Mouse (Mus musculus): ENCODE data around the gene Itpkb.

Gene Itpkb

DNA sequence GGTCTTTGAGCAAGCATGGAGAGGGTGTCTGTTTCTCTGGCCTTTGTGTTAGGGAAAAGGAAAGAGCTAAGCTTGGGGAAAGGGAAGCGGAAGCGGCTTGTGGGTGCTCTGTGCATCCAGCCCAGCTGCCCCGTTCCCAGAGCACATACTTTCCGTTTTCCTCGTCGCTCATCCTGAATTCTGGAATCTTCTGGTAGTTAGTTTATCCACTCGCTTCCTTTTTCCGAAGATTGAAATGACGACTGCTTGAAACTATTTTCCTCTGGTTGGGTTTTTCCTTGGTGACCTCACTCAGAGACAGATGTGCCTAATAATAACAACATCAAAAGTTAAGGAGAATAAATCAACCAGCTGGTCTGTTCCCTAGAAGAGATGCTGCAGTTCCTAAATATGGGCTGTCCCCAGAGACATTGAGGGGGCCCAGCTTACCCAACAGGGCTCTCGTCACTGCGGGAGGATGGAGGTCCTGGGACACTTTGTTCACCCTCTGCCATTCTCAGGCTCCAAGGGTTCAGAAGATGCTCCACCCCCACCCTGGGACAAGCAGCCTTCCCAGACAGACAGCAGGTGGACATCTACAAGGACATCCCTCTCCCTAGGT lies 72.3 kb downstream of the Itpkb start:
- no peak for DNase-seq

DNA sequence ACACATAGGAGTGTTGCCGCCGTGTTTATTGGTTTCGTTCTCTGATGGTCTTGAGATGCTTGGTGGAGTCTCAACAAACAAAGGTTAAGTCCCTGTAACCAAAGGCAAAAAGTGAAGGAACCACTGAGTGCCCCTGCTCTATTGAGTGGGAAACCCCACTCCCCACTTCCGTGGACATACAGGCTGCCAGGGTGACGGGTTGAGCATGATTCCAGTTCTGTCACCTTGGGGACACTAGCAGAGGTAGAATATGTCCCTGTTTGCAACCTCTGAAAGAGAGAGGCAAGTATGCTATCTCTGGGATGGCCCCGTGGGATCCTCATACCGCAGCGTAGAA lies 73.0 kb downstream of the Itpkb start:
- DNase-seq, result no peak

DNA sequence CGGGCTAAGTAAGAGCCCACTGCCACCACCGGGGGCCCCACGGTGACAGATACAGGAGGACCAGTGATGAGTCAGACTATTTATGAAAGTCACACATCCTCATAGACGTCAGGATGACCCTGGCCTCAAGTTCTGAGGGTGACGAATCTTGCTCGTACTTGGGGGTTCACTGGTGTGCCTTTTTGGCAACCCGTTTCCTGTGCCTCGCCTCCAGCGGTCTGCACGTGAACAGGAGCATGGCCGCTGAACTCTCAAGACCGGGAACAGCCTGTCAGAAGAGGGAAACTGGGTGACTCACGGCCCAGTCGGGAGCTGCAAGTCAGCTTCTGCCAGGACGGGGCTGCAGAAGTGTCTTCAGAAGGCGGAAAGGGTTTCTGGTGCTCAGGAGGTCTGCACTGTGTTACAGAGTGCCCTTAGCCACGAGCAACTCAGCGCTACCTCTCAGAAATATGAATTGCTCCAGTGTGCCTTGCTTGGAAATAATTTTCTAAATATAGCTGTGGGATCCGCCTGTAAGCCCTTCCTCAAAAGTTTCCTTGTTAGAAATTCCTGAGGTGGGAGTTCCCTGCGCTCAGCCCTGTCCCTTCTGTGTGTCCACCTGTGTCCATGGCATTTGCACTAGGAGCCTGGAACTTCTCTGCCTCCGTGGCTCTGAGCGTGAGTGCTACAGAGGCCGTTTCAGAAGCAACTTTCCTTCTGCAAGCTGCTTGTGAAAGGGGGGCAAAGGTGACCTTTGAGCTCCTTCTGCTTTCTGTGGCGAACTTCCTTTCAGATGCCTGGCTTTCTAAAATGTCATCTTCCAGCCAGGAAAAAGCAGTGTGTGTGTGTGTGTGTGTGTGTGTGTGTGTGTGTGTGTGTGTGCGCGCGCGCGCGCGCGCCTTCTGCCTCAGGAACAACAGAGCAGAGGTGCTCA lies 73.7 kb downstream of the Itpkb start:
- DNase-seq, result peak; percentile 41

GRCm38 (mm10) chr1:180404706-180405105 lies 74.4 kb downstream of the Itpkb start:
- DNase-seq, result no peak

DNA sequence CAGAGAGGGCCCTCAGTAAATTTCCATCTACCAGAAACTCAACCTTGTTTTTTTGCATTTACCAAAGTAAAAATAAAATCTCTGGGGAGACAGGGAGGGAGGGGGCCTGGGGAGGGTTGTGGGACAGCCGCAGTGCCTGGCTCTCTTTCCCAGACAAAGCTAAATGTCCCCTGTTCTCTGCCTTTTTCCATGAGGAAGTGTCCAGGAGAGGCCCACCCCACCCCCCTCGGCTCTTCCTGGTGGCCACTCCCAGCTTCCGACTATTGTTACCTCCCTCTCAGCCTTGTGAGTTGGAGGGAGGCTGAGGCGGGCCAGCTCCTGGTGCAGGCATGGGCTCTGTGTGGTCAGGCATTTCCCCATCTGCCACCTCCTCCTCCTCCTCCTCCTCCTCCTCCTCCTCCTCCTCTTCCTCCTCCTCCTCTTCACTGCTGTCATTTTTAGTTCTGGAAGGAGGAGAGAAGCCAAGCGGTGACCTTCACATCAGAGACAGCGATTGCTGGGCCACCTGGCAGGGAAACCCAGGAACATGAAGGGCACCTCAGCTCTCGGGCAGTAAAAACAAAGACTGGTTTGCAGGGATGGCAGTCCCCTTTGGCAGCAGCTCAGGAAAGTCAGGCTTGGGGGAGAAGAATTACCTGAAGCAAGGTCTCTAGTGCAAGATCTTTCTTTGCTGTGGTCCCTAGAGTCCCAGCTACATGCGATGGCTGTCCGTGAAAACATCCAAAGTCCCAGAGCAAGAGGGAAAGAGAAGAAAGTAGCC lies 75.5 kb downstream of the Itpkb start:
- no peak for DNase-seq

- DNase-seq, result no peak
Observed at GRCm38 (mm10) chr1:180406336-180407035, 76.2 kb downstream of the Itpkb start.

DNA sequence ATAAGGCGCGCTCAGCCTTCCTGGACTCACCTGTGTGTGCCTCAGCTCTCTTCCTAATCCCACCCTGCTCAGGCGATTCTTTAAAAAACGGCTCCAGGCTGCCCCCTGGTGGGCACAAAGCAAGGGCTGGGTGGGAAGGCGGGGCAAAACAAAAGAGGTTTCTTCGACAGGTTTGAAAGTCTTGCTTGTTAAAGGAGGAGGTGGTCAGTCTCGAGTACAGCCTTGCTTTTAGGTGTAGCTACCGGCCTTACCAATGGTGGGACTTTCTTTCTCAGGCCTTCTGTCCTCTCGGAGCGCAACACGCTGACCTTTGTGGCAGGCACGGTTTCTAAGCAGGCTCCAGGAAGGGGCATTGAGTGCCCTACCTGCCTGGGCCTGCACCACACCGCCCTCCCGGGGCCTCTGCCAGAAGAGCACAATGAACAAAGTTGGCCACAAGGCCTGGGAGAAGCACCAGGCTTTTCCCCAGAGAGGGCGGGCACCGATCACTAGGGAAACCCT lies 76.9 kb downstream of the Itpkb start:
- DNase-seq, result peak; percentile 85

DNA sequence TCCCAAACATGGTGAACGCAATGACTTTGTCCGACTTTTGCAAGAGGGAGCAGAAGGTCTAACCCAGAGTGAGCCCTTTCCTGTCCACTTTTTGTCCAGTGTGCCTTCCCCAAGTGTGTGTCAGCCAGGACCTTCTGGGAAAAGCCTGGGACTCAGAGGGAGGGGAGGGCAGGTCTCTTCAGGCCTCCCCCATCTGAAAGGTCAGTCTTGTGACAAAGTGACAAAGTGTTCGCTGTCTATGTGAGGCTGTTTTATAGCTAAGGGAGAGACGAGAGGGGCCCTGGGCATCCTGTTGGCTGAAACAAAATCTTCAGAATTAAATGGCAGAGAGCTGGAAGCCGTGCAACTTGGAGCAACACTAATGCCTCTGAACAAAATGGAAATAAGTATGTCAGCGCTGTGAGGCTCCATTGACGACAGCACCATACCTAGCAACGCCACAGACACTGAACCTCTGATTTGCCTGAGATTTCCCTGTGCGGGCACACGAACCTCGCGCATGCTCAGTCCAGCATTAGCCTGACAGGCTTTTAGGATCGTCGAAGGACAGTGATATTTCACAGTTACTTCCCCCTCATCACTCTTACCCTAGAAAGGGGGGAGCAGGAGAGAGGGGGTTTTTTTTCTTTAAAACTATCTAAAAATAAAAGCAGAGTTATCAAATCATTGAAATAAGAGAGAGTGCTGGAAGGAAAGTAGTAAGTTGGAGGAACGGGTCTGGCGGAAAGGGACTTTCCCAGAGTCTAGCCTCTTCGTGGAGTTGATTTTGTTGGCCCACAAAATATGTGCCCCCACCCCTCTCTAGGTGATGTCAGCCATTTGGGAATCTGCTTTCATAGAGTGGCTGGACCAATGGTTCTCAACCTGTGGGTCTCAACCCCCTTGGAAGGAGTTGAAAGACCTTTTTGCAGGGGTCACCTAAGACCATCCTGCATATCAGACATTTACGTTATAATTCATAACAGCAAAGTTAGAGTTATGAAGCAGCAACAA lies 77.7 kb downstream of the Itpkb start:
- DNase-seq, result no peak

DNA sequence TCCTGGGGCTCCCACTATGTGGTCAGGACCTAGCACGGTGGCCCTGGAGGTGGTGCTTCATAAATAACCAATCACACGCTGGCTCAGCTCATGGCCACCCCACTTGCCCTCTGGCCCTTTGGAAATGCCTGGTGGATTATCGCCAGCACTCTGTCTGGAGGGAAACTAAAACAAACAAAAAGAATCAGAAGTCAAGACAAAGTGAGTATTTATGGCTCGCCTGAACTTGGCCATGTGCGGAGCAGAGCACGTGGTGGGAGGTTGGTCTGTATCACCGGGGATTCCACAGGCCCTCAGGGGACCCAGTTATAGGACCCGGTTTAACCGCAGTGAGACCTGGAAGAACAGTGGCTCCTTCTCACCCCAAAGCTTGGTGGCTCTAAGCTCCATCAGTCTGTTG lies 78.5 kb downstream of the Itpkb start:
- DNase-seq, result peak; percentile 34

DNA sequence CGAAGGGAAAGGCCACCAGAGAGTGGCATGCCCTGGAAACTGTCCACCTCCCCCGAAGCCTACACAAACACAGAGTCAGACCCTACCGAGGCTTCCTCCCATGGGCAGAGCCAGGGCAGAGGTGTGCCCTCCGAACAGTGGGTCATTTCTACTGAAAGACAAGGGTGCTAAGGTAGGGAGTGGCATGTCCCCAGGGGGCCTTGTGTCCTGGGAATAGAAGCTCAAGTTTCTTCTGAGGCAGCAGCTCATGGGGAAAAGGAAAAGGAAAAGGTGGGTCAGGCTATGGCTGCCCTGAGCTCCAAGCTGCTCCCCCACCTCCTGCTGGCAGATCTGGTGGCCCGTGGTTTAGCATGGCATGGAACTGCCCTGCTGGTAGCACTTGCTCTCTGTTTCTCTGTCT lies 79.5 kb downstream of the Itpkb start:
- DNase-seq, result no peak

- DNase-seq, result no peak
Observed at GRCm38 (mm10) chr1:180410306-180410705, 80.0 kb downstream of the Itpkb start.

GRCm38 (mm10) chr1:180415064-180415463 lies 84.8 kb downstream of the Itpkb start:
- no peak for DNase-seq

DNA sequence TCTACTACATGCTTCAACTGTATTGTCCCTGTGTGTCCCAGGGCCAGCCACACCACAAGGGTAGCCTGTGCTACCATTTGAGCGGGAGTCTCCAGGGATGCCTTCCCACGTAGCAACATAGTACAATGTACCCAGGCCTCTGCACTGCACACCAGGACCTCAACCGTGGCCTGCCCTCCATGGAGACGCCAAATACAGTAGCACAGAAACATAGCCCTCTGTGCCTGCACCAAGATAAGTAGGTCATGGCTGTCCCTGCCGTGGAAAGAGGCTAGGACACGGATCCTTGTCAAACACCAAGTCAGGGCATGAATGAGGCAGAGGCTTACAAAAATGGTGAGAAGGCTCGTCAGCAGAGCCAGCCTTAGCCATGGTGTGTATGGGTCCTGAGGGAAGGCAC lies 85.6 kb downstream of the Itpkb start:
- no peak for DNase-seq

DNA sequence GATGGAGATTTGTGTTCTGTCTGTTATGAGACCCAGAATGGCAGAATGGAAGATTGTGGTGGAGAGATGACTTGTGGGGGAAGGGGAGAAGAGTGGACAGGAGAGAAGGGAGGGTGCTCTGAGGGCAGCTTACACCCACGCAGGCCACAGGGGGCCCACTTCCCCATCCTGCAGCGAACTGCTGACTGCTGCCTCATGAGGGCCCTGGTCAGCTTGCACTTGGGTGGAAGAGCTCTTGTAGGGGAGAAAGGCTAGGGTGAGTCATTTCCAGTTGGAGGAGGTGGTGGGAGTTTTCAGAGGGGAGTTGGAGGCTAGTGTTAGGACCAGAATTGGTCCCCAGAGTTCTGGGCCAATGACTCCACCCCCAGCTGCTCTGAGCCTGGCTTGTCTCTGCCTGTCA lies 86.8 kb downstream of the Itpkb start:
- no peak for DNase-seq

DNA sequence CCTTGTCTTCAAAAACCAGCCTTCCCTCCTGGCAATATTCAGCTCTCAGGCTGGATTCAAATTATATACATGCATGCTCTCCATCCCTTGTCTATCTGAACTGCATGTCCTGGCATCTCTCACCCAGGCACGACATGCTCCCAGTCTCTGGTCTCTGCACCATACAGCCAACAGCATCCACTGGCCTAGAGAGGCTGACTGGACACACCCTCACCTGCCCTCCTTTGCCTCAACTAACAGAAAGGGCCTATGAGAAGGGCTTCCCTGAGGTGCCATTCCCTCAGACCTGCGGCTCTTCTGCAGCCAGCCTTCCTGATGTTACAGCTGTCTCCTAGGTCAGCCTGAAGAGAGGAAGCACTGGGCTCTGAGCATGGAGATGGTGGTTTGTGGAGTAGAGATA lies 88.8 kb downstream of the Itpkb start:
- no peak for DNase-seq

- peak; percentile 47 for DNase-seq
Observed at GRCm38 (mm10) chr1:180420496-180421164, 90.3 kb downstream of the Itpkb start.

DNA sequence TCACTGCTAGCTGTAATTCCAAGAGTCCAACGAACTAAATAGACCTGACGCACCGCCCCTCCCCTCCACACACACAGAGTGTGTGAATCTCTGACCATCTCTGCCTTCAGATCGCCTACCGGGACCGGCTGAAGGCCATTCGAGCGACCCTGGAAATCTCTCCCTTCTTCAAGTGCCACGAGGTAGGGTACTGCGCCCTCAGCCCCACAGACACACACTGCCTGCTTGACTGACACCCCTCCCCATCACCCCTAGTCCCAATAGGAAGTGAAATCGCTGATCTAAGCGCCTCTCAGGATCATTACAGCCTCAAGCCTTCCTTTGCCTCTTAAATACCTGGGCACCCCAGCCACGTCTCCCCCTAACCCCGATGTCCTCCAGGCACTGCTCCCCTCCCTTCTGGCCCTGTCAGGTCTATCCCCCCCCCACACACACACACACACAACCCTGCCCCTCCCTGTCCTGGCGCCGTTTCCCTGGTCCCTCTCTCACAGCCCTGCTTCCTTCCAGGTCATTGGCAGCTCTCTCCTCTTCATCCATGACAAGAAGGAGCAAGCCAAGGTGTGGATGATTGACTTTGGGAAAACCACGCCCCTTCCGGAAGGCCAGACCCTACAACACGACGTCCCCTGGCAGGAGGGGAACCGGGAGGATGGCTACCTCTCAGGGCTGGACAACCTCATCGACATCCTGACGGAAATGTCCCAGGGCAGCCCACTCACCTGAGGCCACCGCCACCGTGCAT lies 91.1 kb downstream of the Itpkb start:
- DNase-seq, result no peak

- DNase-seq, result peak; percentile 88
Observed at GRCm38 (mm10) chr1:180422076-180422828, 92.0 kb downstream of the Itpkb start.

DNA sequence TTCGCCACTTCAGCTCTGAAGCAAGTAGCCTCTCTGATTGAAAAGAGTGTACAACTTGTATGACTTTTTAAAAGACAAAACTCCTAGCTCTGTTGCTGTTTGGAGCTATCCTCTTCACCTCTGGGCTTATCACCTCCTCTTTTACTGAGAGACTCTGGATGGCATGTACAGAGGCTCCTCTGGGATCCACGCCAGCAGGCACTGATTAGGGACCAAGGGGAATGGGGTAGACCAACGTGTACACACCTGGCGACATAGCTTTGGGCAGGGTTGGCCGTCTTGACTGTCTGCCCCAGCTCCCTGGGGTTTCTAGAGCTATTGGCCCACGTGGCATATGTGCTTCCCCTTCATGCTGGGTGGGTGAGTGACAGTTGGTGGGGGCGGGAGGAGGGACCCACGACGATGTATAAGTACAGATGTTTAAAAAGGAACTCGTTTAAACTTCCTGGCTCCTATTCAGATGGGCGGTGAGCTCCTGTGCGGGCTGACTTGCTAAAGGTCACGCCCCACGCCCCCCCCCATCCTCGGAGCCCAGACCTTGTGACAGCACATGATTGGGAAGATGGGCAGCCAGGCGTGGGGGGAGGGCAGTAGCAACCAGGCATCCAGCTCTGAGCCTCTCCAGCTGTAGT lies 92.8 kb downstream of the Itpkb start:
- DNase-seq, result no peak
